Mouse (Mus musculus): ENCODE data around the gene Mfsd4b5. TPM values are rescaled to one million over a fixed set of nuclear protein-coding genes. Genes with fewer than 3 reads are reported as not detected.
"Not testable (repeated sequence)": the region's sequence is repeated elsewhere in the genome, so short reads cannot be mapped to it uniquely, and the experiment has no call there.

Mfsd4b5 gene
- polyA plus RNA-seq, 1 experiment from 2014 or later, result 0.47 TPM

DNA sequence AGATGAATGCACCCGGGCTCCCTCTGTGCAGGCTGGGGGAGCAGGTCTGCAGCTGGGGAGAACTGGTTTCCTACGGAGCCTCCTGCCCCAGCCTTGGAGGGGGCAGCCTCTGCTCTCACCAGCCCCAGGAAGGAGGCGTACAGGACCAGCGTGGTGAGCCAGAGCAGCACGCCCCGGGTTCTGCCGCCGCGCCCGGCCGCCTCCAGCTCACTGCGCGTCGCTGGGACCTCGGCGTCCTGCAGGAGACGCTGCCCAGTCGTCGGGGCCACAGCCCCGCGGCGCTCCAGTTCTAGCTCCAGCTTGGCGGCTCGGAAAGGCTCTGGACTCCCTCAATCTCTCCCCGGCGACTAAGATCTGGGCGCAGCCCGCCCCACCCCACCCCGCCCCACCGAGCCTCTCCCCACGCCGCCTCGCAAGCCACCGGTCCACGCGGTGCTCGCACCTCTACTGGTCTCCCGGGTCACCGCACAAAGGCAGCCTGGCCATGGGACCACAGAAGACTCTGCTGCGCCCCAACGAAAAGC, 59.8 kb downstream of the Mfsd4b5 start, which contains the start of gene Mfsd4b2:
TSS of gene Mfsd4b2 (minus strand) at position 308 of the 524 bp plus-strand sequence.
- peak; percentile 57 for TF ChIP-seq CTCF (IDR thresholded peaks at IDR 0.05; ENCODE audit: low read depth)
- H3K27ac ChIP-seq (ENCODE audit: low read depth, low read length), result no peak within 1 kb of the TSS
- WGBS, result under 1% methylated on average over 37 of the region's 41 CpGs
- H3K9ac ChIP-seq (ENCODE audit: low read depth, low read length), result peak within 1 kb of the TSS; percentile 61; the same call in 1 of the 2 replicates
- peak; percentile 75 for ATAC-seq
- no peaks in the 10 kb centered on the region for H3K36me3 ChIP-seq (ENCODE audit: control insufficient read depth, insufficient read depth)
- no peaks in the 10 kb centered on the region for H3K27me3 ChIP-seq (replicated peaks; ENCODE audit: control insufficient read depth, insufficient read depth, low read length)
- no peaks in the 10 kb centered on the region for H3K9me3 ChIP-seq (ENCODE audit: control insufficient read depth)
- H3K4me2 ChIP-seq (replicated peaks; ENCODE audit: low read depth), result peak within 1 kb of the TSS; percentile 86
- H3K4me3 ChIP-seq (ENCODE audit: low read depth, low read length), result peak within 1 kb of the TSS; percentile 46
- H3K4me1 ChIP-seq (replicated peaks; ENCODE audit: control insufficient read depth, insufficient read depth, low read length), result no peaks in the 10 kb centered on the region

DNA sequence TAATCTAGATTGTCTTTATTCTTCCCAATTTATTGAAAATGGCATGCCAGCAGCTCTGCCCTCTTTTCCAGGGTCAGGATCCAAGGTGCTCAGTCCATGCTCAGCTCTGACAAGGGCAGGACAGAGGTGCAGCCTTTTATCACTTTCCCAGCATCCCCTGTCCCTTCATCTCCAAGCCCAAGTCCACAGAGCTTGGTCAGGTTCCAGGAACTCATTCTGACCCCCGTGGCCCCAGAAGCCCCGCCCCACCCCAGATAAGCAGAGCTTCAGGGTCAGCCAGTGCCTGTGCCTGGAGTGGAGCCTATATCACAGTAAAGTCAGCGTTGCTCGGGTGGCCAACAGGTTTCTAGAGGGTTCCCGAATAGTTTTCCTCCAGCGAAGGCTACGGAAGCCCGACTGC, 61.9 kb downstream of the Mfsd4b5 start:
- peak; percentile 84 for ATAC-seq
- not testable (repeated sequence) for H3K27ac ChIP-seq (ENCODE audit: low read depth, low read length)

DNA sequence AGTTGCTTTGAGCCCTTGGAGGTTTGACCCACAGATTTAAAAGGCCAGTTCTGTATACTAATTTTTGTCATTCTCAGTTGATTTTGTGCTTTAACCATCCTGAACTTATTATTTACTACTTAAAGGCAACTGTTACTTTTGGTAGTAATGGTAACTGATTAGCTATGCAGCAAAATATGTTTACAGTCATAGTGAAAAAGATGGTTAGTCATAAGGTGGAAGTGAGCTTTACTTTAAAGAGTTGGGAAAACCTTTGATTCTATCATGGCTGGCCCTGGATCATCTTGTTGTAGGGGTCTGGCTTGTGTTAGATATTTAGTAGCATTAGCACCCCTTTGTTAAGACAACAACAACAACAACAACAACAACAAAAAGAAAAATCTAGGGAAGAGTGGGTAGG, 73.8 kb downstream of the Mfsd4b5 start:
- no peak for TF ChIP-seq CTCF (IDR thresholded peaks at IDR 0.05; ENCODE audit: low read depth)
- no peak for ATAC-seq
- no peaks in the 10 kb centered on the region for H3K36me3 ChIP-seq (ENCODE audit: control insufficient read depth, insufficient read depth)
- H3K4me3 ChIP-seq (ENCODE audit: low read depth, low read length), result no peak overlapping the region
- H3K9ac ChIP-seq (ENCODE audit: low read depth, low read length), result no peak overlapping the region
- H3K27me3 ChIP-seq (replicated peaks; ENCODE audit: control insufficient read depth, insufficient read depth, low read length), result no peaks in the 10 kb centered on the region
- no peaks in the 10 kb centered on the region for H3K9me3 ChIP-seq (ENCODE audit: control insufficient read depth)
- no peak overlapping the region for H3K4me2 ChIP-seq (replicated peaks; ENCODE audit: low read depth)
- H3K27ac ChIP-seq (ENCODE audit: low read depth, low read length), result no peak overlapping the region
- H3K4me1 ChIP-seq (replicated peaks; ENCODE audit: control insufficient read depth, insufficient read depth, low read length), result no peaks in the 10 kb centered on the region

More for the DNA sequence above, 61.9 kb downstream of the Mfsd4b5 start:
- WGBS, result 48% methylated on average over 8 of the region's 8 CpGs
- H3K4me3 ChIP-seq (ENCODE audit: low read depth, low read length); H3K4me2 ChIP-seq (replicated peaks; ENCODE audit: low read depth); H3K4me1 ChIP-seq (replicated peaks; ENCODE audit: control insufficient read depth, insufficient read depth, low read length); H3K36me3 ChIP-seq (ENCODE audit: control insufficient read depth, insufficient read depth); H3K9ac ChIP-seq (ENCODE audit: low read depth, low read length); H3K9me3 ChIP-seq (ENCODE audit: control insufficient read depth); H3K27me3 ChIP-seq (replicated peaks; ENCODE audit: control insufficient read depth, insufficient read depth, low read length): not testable (repeated sequence)

DNA sequence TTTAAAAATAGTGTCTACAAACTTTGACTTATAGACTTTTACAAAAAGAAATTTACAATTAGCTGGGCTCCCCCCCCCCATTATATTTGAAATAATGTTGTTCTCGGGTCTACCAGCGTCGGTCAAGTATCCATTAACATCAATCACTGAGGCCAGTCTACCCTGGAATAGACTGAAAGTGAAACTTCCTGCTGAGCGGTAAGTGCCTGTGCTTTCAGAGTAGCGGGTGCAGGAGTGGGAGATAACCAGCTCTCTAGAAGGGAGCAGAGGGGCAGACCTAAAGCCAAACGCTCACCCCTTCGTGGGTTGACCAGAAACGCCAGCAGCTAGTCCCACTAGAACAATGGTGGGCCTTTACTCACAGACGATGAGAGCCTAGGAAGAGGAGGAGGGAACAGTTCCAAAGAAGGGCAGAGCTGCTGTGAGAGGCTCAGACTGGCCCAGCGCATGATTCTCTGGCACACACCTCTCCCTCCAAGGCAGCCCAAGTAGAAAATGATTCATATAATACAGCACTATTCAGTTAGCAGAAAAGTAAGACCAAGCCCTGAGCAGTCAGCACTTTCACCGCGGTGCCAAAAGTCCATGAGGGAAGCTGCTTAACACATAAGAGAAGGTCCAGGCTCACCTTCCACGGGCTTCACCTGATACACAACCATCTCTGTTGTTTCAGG, 77.5 kb downstream of the Mfsd4b5 start:
- no peaks in the 10 kb centered on the region for H3K27me3 ChIP-seq (replicated peaks; ENCODE audit: control insufficient read depth, insufficient read depth, low read length)
- no peak for ATAC-seq
- no peak for TF ChIP-seq CTCF (IDR thresholded peaks at IDR 0.05; ENCODE audit: low read depth)
- WGBS, result 36% methylated on average over 13 of the region's 13 CpGs
- H3K4me2 ChIP-seq (replicated peaks; ENCODE audit: low read depth), result peak overlapping the region; percentile 53
- H3K9me3 ChIP-seq (ENCODE audit: control insufficient read depth), result no peaks in the 10 kb centered on the region
- H3K27ac ChIP-seq (ENCODE audit: low read depth, low read length), result peak overlapping the region; percentile 73
- H3K9ac ChIP-seq (ENCODE audit: low read depth, low read length), result no peak overlapping the region
- no peaks in the 10 kb centered on the region for H3K36me3 ChIP-seq (ENCODE audit: control insufficient read depth, insufficient read depth)
- H3K4me3 ChIP-seq (ENCODE audit: low read depth, low read length), result peak overlapping the region; percentile 22
- 0 out of 2 replicates have a peak, but pooled peaks cover 2% of the 10 kb centered on the region for H3K4me1 ChIP-seq (replicated peaks; ENCODE audit: control insufficient read depth, insufficient read depth, low read length)

Other genes with a start within 250 kb of the Mfsd4b5 start
- gene Mfsd4b4, start 87.4 kb downstream of the Mfsd4b5 start, polyA plus RNA-seq (2015; fragmentation: Nextera tagmentation; extraction: Ambion mirVana), result 1.7 and 1.9 TPM in 2 replicates
- 2.4 and 2.9 TPM in 2 replicates for gene Mfsd4b2, start 59.7 kb downstream of the Mfsd4b5 start, polyA plus RNA-seq (2015; fragmentation: Nextera tagmentation; extraction: Ambion mirVana)
- gene Mfsd4b3, start 26.5 kb downstream of the Mfsd4b5 start, polyA plus RNA-seq (2015; fragmentation: Nextera tagmentation; extraction: Ambion mirVana), result 7.8 and 9.0 TPM in 2 replicates
- gene Mfsd4b1, start 38.6 kb upstream of the Mfsd4b5 start, polyA plus RNA-seq (2015; fragmentation: Nextera tagmentation; extraction: Ambion mirVana), result 8.4 TPM in 2 replicates
- gene Slc16a10, start 155.6 kb upstream of the Mfsd4b5 start, polyA plus RNA-seq (2015; fragmentation: Nextera tagmentation; extraction: Ambion mirVana), result 57.5 and 59.5 TPM in 2 replicates